Mouse (Mus musculus) limb, embryonic 12.5 days (tissue): Measurements from ENCODE around the gene Eddm3b. TPM values are rescaled to one million over a fixed set of nuclear protein-coding genes. Genes with fewer than 3 reads are reported as not detected.

Experiments used
- ATAC-seq: fragments of 200-750 bp; cut with Nextera tagmentation; 2 replicates; pipeline ENCODE4 v1.8.0; 2017; ENCODE audit warnings: low read depth, moderate TSS enrichment; ENCODE audit not compliant: insufficient number of reproducible peaks, insufficient read depth, low FRiP score, low TSS enrichment
- H3K27ac ChIP-seq: fragments of 300-500 bp; sonication (generic); 2 replicates; pipeline ENCODE4 v1.5.1; 2016; ENCODE audit warnings: mild to moderate bottlenecking, moderate library complexity
- H3K27me3 ChIP-seq: fragments of 300-500 bp; sonication (generic); 2 replicates; pipeline ENCODE4 v1.6.1; 2016; ENCODE audit warnings: mild to moderate bottlenecking, moderate library complexity
- H3K36me3 ChIP-seq: fragments of 300-500 bp; sonication (generic); 2 replicates; pipeline ENCODE4 v1.6.1; 2016; ENCODE audit warnings: mild to moderate bottlenecking, moderate library complexity
- H3K4me1 ChIP-seq: fragments of 300-500 bp; sonication (generic); replicated peaks from 2 replicates; pipeline ENCODE4 v1.6.1; 2016
- H3K4me2 ChIP-seq: fragments of 300-500 bp; sonication (generic); 2 replicates; pipeline ENCODE4 v1.6.1; 2016; ENCODE audit warnings: mild to moderate bottlenecking, moderate library complexity
- H3K4me3 ChIP-seq: fragments of 300-500 bp; sonication (generic); replicated peaks from 2 replicates; pipeline ENCODE4 v1.5.1; 2016; ENCODE audit warnings: mild to moderate bottlenecking
- H3K9ac ChIP-seq: fragments of 300-500 bp; sonication (generic); replicated peaks from 2 replicates; pipeline ENCODE4 v1.6.1; 2016; ENCODE audit warnings: mild to moderate bottlenecking, moderate library complexity
- H3K9me3 ChIP-seq: fragments of 300-500 bp; sonication (generic); 2 replicates; pipeline ENCODE4 v1.6.1; 2016; ENCODE audit warnings: mild to moderate bottlenecking, moderate library complexity
- WGBS: fragments of 180-500 bp; shearing (Covaris S2); methylation state at CpG from one replicate; pipeline ENCODE4 v1.1.7; 2016; 5-methylcytosine and 5-hydroxymethylcytosine counted together
- polyA plus RNA-seq: library from polyadenylated mRNA; unstranded; fragments of >200 nt; fragmentation: Nextera tagmentation; extraction: Ambion mirVana; gene quantifications from 2 replicates; pipeline ENCODE4 v1.2.1, GENCODE M21; 2016

The Eddm3b gene
- polyA plus RNA-seq, 1 experiment from 2014 or later: not detected

DNA sequence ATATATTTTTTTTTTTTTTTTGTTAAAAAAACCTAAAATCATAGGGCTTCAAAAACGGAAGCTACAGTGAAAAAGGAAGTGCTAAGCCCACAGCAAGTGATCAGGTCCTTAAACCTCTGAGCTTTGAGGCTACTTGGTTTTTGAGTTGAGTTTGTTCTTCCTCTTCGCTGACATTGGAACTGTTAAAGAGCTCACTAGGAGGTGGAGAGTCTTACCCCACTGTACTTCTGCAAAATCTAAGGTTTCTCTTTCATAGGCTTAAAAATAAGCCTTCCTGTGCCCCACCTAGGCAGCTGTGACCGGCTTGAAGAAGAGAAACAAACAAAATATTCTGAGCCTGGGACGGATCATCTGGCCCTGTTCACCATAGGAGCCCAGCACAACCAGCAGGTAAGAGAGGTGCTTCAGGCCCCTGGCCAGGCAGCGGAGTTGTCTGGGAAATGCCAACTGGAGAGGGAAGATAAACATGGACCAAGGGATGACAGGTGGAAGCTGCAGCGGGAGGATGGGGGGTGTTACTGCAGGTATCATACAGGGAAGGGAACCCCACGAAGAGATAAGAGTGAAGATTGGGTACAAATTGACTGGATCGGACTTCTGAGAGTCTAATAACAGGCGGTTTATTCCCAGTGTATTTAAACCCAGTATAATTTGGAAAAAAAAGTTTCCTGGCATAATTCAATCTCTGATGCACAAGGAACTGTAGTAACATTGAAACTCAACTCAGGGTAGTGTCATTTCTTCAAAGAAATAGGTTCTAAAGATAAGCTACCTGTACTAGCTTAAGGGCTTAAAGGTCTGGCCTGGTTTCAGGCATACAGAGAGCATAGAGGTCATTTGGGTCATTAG lies 14.8 kb downstream of the Eddm3b start:
- ATAC-seq: no peak
- Histone ChIP-seq H3K27ac (no peak overlapping the region), H3K4me1 (no peaks in the 10 kb centered on the region), H3K9me3 (no peaks in the 10 kb centered on the region; the same call in 1 of the 2 replicates), H3K36me3 (no peaks in the 10 kb centered on the region), H3K9ac (no peak overlapping the region), H3K27me3 (no peaks in the 10 kb centered on the region), H3K4me3 (no peak overlapping the region), H3K4me2 (no peak overlapping the region)
- 86% methylated on average over 9 of the region's 9 CpGs for WGBS

DNA sequence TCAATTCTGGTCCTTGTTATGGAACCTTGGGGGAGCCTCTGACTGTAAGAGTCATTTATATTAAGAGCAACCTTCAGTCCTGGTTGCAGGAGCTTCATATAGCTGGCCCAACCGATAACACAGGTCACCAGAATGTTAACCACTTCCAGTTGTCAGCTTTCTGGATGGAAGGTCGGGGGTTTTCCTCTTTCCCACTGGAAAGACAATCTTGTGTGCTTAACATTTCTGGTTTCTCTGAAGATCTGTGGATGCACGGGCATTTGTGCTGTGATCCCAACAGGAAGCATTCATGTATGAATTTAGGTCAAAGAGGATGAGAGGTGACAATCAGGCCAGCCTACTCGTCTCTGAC lies 15.4 kb downstream of the Eddm3b start:
- Histone ChIP-seq H3K27me3 (no peaks in the 10 kb centered on the region), H3K27ac (no peak overlapping the region), H3K9ac (no peak overlapping the region), H3K36me3 (no peaks in the 10 kb centered on the region), H3K4me1 (no peaks in the 10 kb centered on the region), H3K9me3 (no peaks in the 10 kb centered on the region; the same call in 1 of the 2 replicates), H3K4me3 (no peak overlapping the region), H3K4me2 (no peak overlapping the region)
- no peak for ATAC-seq
- WGBS: 70% methylated on average over 4 of the region's 4 CpGs

DNA sequence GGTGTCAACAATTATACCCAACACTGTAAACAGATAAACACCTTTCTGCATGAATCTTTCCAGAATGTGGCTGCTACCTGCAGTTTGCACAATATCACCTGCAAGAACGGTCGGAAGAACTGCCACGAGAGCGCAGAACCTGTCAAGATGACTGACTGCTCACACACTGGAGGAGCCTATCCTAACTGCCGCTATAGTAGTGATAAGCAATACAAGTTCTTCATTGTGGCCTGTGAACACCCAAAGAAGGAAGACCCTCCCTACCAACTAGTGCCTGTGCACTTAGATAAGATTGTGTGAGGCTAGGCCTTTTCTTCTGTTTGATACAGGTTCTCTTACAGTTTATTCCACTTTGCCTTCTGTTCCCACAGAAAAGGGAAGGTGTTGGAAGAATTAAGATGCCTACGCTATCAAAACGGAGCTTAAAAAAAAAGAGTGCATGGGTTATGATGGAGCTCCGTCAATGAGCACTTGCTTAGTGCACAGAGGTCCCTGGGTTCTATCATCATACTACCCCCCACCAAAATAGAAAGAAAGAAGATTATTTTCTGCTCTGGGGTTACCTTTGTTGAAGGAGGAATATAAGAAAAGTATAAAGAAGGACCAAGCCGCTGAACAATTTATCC lies 16.2 kb downstream of the Eddm3b start:
- Histone ChIP-seq H3K9me3 (no peaks in the 10 kb centered on the region; the same call in 1 of the 2 replicates), H3K4me3 (no peak overlapping the region), H3K9ac (no peak overlapping the region), H3K27me3 (no peaks in the 10 kb centered on the region), H3K4me1 (no peaks in the 10 kb centered on the region), H3K36me3 (no peaks in the 10 kb centered on the region), H3K4me2 (no peak overlapping the region), H3K27ac (no peak overlapping the region)
- ATAC-seq: no peak
- 89% methylated on average over 9 of the region's 9 CpGs for WGBS

DNA sequence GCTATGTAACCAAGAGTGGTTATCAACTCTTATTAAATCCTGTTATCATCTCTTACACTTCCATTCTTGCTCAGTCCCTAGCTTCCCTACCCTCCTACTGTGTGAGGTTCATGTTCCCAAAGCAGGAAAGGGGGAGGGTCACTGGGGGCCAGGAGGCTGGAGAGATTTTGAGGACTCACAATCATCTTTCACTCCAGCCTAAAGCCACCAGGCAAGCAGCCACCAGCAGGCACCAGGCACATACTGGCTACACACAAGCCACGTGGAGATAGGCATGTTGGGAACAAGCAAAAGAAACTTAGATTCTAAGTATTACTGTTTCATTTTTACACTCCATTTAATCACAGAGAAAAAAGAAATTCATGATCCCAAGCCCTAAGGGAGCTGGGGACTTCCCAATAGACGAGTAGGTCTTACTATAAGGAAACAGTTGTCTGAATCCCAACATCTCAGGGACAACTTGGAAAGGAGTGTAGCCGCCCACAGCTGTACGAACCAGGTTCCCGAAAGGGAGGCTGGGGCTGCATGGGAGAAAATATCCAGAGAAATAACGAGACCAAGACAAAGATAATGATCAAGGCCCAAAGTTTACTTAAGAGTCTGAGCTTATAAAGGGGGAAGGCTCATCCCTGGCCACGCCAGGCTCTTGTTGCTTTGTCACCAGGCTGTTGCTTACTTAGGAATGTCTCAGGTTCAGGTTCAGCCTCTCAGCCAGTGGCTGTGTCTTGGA lies 17.0 kb downstream of the Eddm3b start:
- Histone ChIP-seq H3K4me1 (no peaks in the 10 kb centered on the region), H3K9me3 (no peaks in the 10 kb centered on the region), H3K4me2 (no peak overlapping the region), H3K9ac (no peak overlapping the region), H3K27ac (no peak overlapping the region), H3K4me3 (no peak overlapping the region), H3K27me3 (no peaks in the 10 kb centered on the region), H3K36me3 (no peaks in the 10 kb centered on the region)
- no peak for ATAC-seq
- WGBS: 77% methylated on average over 7 of the region's 7 CpGs

DNA sequence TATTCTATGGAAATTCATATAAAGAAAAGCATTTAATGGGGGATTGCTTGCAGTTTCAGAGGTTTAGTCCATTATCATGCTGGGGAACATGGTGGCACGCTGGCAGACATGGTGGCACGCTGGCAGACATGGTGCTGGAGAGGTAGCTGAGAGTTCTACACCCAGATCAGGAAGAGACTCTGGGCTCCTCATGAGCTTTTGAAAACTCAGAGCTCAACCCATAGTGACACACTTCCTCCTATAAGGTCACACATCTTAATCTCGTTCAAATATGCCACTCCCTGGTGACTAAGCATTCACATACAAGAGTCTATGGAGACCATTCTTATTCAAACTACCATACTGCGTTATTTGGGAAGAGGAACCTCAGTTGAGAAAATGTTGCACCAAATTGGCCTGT lies 18.1 kb downstream of the Eddm3b start:
- Histone ChIP-seq H3K4me3 (no peak overlapping the region), H3K4me2 (no peak overlapping the region), H3K27me3 (no peaks in the 10 kb centered on the region), H3K36me3 (no peaks in the 10 kb centered on the region), H3K4me1 (no peaks in the 10 kb centered on the region), H3K27ac (no peak overlapping the region), H3K9me3 (no peaks in the 10 kb centered on the region), H3K9ac (no peak overlapping the region)
- ATAC-seq: no peak
- 94% methylated on average over 4 of the region's 4 CpGs for WGBS

DNA sequence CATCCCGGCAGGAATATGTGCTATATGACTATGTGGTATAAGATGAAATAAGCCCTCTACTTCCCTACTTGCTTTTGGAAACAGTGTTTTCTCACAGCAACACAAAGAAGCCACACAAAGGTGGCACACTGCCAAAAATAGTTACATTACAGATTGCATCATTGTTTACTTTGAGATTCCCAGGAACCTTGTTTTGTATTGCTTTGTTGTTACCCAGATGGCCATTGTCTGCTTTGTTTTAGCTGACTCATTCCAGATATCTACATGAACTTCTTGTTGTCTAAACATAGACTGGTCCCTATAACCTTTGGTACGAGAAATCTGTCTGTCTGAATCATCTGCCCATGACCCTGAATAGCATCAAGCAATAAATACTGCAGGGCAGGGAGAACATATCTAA lies 26.1 kb downstream of the Eddm3b start:
- H3K27me3 ChIP-seq: no peaks in the 10 kb centered on the region
- H3K9me3 ChIP-seq: no peaks in the 10 kb centered on the region
- H3K4me3 ChIP-seq: no peak overlapping the region
- H3K9ac ChIP-seq: no peak overlapping the region
- H3K4me2 ChIP-seq: no peak overlapping the region
- H3K4me1 ChIP-seq: no peaks in the 10 kb centered on the region
- no peak overlapping the region for H3K27ac ChIP-seq
- H3K36me3 ChIP-seq: no peaks in the 10 kb centered on the region
- WGBS: 93% methylated on average over 2 of the region's 2 CpGs
- no peak for ATAC-seq

DNA sequence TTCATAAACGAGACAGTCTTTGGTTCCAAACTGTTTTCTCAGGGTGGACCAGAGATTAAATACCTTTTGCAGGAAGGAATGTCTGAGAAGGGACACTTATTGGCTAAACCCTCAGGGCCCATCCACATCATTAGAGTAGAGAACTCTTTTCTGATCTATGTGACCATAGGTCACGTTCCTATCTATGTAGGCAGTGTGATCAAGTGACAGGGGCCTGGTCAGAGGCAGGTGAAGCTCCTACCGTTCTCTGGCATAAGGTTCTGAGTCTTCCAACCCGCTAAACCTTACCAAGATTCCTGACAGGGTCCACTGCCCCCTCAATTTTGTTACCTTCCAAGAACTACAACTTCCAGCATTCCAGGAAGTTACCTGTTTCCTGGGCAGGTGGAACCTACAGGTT lies 27.9 kb downstream of the Eddm3b start:
- H3K4me2 ChIP-seq: no peak overlapping the region
- no peak overlapping the region for H3K27ac ChIP-seq
- no peaks in the 10 kb centered on the region for H3K9me3 ChIP-seq
- no peaks in the 10 kb centered on the region for H3K27me3 ChIP-seq
- no peaks in the 10 kb centered on the region for H3K36me3 ChIP-seq
- no peak for ATAC-seq
- 86% methylated on average over 4 of the region's 4 CpGs for WGBS
- H3K9ac ChIP-seq: no peak overlapping the region
- H3K4me3 ChIP-seq: no peak overlapping the region
- no peaks in the 10 kb centered on the region for H3K4me1 ChIP-seq

DNA sequence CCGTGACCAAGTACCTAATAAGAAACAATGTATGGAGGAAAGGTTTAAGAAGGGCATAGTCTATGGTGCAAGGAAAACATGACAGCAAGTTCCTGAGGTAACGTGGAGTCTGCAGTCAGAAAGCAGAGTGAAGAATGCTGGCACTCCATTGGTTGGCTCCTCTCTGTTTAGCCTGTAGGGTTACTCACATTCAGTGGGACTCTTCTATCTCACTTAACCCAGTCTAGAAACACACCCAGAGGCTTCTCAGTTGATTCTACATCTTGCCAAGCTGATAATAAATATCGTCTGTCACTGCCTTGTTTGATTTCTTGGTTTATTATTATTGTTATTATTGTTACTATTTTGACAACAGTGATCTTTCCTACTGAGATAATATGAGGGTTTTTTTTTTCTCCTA lies 28.3 kb downstream of the Eddm3b start:
- Histone ChIP-seq H3K4me3 (no peak overlapping the region), H3K36me3 (no peaks in the 10 kb centered on the region), H3K27ac (no peak overlapping the region), H3K4me1 (no peaks in the 10 kb centered on the region), H3K27me3 (no peaks in the 10 kb centered on the region), H3K9me3 (no peaks in the 10 kb centered on the region), H3K4me2 (no peak overlapping the region), H3K9ac (no peak overlapping the region)
- ATAC-seq: no peak
- WGBS: 91% methylated on average over 3 of the region's 3 CpGs

DNA sequence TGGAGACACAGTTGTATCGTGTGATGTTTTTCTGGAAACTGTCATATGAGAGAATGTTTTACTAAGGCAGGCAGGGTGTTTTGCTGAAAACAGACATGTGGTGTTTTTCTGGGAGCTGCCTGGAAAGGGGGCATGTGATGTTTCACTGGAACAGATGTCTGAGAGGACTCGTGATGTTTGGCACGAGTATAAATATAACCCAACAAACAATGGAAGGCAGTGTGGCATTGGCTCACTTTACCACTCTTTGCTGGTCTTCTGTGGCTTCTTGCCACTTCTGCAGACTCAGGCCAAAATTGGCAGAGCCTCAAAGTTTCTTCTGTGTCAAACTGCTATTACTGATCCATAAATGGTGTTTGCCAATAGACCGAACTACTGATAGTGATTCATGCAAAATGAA lies 29.1 kb downstream of the Eddm3b start:
- H3K36me3 ChIP-seq: no peaks in the 10 kb centered on the region
- no peaks in the 10 kb centered on the region for H3K4me1 ChIP-seq
- no peaks in the 10 kb centered on the region for H3K27me3 ChIP-seq
- no peak overlapping the region for H3K4me2 ChIP-seq
- H3K9ac ChIP-seq: no peak overlapping the region
- WGBS: 79% methylated on average over 4 of the region's 4 CpGs
- ATAC-seq: no peak
- H3K9me3 ChIP-seq: no peaks in the 10 kb centered on the region
- H3K4me3 ChIP-seq: no peak overlapping the region
- no peak overlapping the region for H3K27ac ChIP-seq

DNA sequence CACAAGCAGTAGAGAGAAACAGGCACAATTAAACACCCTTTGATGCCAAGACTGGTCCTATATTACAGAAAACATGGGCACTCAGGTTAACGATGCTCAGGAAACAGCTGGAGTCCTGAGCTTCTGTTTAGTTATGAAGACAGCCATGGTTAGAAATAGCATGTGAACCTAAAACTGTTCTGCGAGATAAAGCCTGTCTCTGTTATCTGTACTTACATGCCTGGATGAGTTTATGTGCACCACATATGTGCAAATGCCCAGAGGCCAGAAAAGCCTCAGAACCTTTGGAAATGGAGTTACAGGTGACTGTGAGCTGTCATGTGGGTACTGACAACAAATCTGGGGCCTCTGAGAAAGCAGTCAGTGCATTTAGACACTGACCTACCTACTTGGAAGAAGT lies 29.7 kb downstream of the Eddm3b start:
- no peak for ATAC-seq
- Histone ChIP-seq H3K9ac (no peak overlapping the region), H3K9me3 (no peaks in the 10 kb centered on the region), H3K4me1 (no peaks in the 10 kb centered on the region), H3K4me3 (no peak overlapping the region), H3K36me3 (no peaks in the 10 kb centered on the region), H3K27ac (no peak overlapping the region), H3K4me2 (no peak overlapping the region), H3K27me3 (no peaks in the 10 kb centered on the region)
- 76% methylated on average over 2 of the region's 2 CpGs for WGBS

DNA sequence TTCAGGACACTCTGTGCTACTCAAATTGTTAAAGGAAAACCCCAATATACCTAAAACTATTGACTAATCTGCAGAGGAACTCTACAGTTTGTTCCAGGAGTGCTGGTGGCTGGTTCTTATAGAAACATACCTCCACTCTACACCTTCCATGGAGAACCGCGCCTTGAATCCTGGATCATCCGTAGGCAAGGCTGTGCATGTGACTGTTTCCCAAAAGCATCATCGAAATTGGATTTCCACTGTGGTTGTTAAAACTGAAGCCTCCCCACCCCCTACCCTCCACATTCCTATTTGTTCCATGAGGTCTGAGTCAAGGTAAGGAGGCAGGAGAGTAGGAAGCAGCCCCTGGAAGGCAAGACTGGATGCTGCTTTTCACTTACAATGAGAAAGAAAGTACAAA lies 30.2 kb downstream of the Eddm3b start:
- Histone ChIP-seq H3K27me3 (no peaks in the 10 kb centered on the region), H3K9me3 (no peaks in the 10 kb centered on the region), H3K27ac (no peak overlapping the region), H3K4me3 (no peak overlapping the region), H3K4me2 (no peak overlapping the region), H3K36me3 (no peaks in the 10 kb centered on the region), H3K9ac (no peak overlapping the region), H3K4me1 (no peaks in the 10 kb centered on the region)
- WGBS: 92% methylated on average over 4 of the region's 4 CpGs
- no peak for ATAC-seq
